Mouse (Mus musculus) hindbrain, embryonic 11.5 days (tissue): ENCODE measurements around the gene Arhgap17. TPM values are rescaled to one million over a fixed set of nuclear protein-coding genes. Genes with fewer than 3 reads are reported as not detected.

Experiments
- ATAC-seq: fragments of 200-750 bp; cut with Nextera tagmentation; 2 replicates; pipeline ENCODE4 v1.8.0; 2017; ENCODE audit warnings: mild to moderate bottlenecking, moderate TSS enrichment, moderate library complexity; ENCODE audit not compliant: low FRiP score
- DNase-seq: peaks from one replicate; pipeline ENCODE4 v3.0.0-alpha.2; 2015; ENCODE audit warnings: low spot score
- H3K27ac ChIP-seq: fragments of 300-500 bp; sonication (generic); 2 replicates; pipeline ENCODE4 v1.5.1; 2014; ENCODE audit warnings: mild to moderate bottlenecking, low read depth, low read length
- H3K27me3 ChIP-seq: fragments of 300-500 bp; sonication (generic); 2 replicates; pipeline ENCODE4 v1.6.1; 2014; ENCODE audit warnings: mild to moderate bottlenecking, low read length, moderate library complexity, mixed read lengths; ENCODE audit not compliant: control insufficient read depth, insufficient read depth
- H3K36me3 ChIP-seq: fragments of 300-500 bp; sonication (generic); 2 replicates; pipeline ENCODE4 v1.6.1; 2014; ENCODE audit warnings: mild to moderate bottlenecking, low read length, moderate library complexity, mixed read lengths; ENCODE audit not compliant: control insufficient read depth, insufficient read depth
- H3K4me1 ChIP-seq: fragments of 300-500 bp; sonication (generic); replicated peaks from 2 replicates; pipeline ENCODE4 v1.6.1; 2014; ENCODE audit warnings: low read length, mixed read lengths; ENCODE audit not compliant: control insufficient read depth, insufficient read depth
- H3K4me2 ChIP-seq: fragments of 300-500 bp; sonication (generic); replicated peaks from 2 replicates; pipeline ENCODE4 v1.6.1; 2014; ENCODE audit warnings: mild to moderate bottlenecking, low read depth, low read length
- H3K4me3 ChIP-seq: fragments of 300-500 bp; sonication (generic); 2 replicates; pipeline ENCODE4 v1.5.1; 2014; ENCODE audit warnings: low read depth, low read length
- H3K9ac ChIP-seq: fragments of 300-500 bp; sonication (generic); 2 replicates; pipeline ENCODE4 v1.6.1; 2014; ENCODE audit warnings: low read depth, low read length
- H3K9me3 ChIP-seq: fragments of 300-500 bp; sonication (generic); 2 replicates; pipeline ENCODE4 v1.6.1; 2016; ENCODE audit warnings: low read length; ENCODE audit not compliant: control insufficient read depth
- WGBS: fragments of 180-500 bp; shearing (Covaris S2); extraction: QIAGEN DNeasy Blood & Tissue Kit; methylation state at CpG from one replicate; pipeline ENCODE4 v1.1.7; 2014; 5-methylcytosine and 5-hydroxymethylcytosine counted together
- polyA plus RNA-seq: library from polyadenylated mRNA; unstranded; fragments of >200 nt; fragmentation: Nextera tagmentation; extraction: Ambion mirVana; gene quantifications from 2 replicates; pipeline ENCODE4 v1.2.1, GENCODE M21; 2014

Gene Arhgap17
- polyA plus RNA-seq, 1 experiment from 2014 or later, result 23.6 TPM

GRCm38 (mm10) chr7:123291942-123292341 is 77.8 kb downstream of the Arhgap17 start:
- H3K9ac ChIP-seq, result no peak overlapping the region
- no peaks in the 10 kb centered on the region for H3K27me3 ChIP-seq
- no peak overlapping the region for H3K27ac ChIP-seq
- no peak overlapping the region for H3K4me2 ChIP-seq
- DNase-seq, result no peak
- H3K9me3 ChIP-seq, result no peaks in the 10 kb centered on the region
- H3K4me1 ChIP-seq, result no peaks in the 10 kb centered on the region
- no peaks in the 10 kb centered on the region for H3K36me3 ChIP-seq
- no peak overlapping the region for H3K4me3 ChIP-seq
- WGBS, result 89% methylated on average over 8 of the region's 8 CpGs
- no peak for ATAC-seq

- H3K36me3 ChIP-seq, result peaks cover 4% of the 10 kb centered on the region; the same call in 1 of the 2 replicates
Measured at GRCm38 (mm10) chr7:123289176-123289575, 80.5 kb downstream of the Arhgap17 start.

GRCm38 (mm10) chr7:123287903-123288302 is 81.8 kb downstream of the Arhgap17 start:
- H3K27ac ChIP-seq, result no peak overlapping the region
- no peak overlapping the region for H3K4me3 ChIP-seq
- WGBS, result 85% methylated on average over 3 of the region's 3 CpGs
- H3K4me1 ChIP-seq, result no peaks in the 10 kb centered on the region
- peaks cover 4% of the 10 kb centered on the region; the same call in 1 of the 2 replicates for H3K36me3 ChIP-seq
- no peaks in the 10 kb centered on the region for H3K27me3 ChIP-seq
- no peak overlapping the region for H3K9ac ChIP-seq
- no peak for ATAC-seq
- H3K9me3 ChIP-seq, result no peaks in the 10 kb centered on the region
- no peak overlapping the region for H3K4me2 ChIP-seq
- no peak for DNase-seq

More at GRCm38 (mm10) chr7:123289176-123289575, 80.5 kb downstream of the Arhgap17 start:
- Histone ChIP-seq H3K4me1 (no peaks in the 10 kb centered on the region), H3K27ac (no peak overlapping the region), H3K27me3 (no peaks in the 10 kb centered on the region), H3K9ac (no peak overlapping the region), H3K4me2 (no peak overlapping the region), H3K9me3 (no peaks in the 10 kb centered on the region), H3K4me3 (no peak overlapping the region)
- DNase-seq (no peak), ATAC-seq (no peak)
- WGBS, result 71% methylated on average over 4 of the region's 4 CpGs

- H3K4me1 ChIP-seq, result no peaks in the 10 kb centered on the region
- H3K4me3 ChIP-seq, result no peak overlapping the region
- H3K4me2 ChIP-seq, result no peak overlapping the region
- DNase-seq (no peak), ATAC-seq (no peak)
- H3K9me3 ChIP-seq, result no peaks in the 10 kb centered on the region
- WGBS, result 96% methylated on average over 5 of the region's 5 CpGs
- H3K27ac ChIP-seq, result no peak overlapping the region
- no peaks in the 10 kb centered on the region for H3K27me3 ChIP-seq
- H3K36me3 ChIP-seq, result peaks cover 4% of the 10 kb centered on the region; the same call in 1 of the 2 replicates
- no peak overlapping the region for H3K9ac ChIP-seq
Measured at GRCm38 (mm10) chr7:123285896-123286295, 83.8 kb downstream of the Arhgap17 start.

- H3K4me1 ChIP-seq, result no peaks in the 10 kb centered on the region
- 91% methylated on average over 4 of the region's 4 CpGs for WGBS
- no peak for DNase-seq
- H3K4me3 ChIP-seq, result no peak overlapping the region
- no peak overlapping the region for H3K27ac ChIP-seq
- ATAC-seq, result no peak
- no peaks in the 10 kb centered on the region for H3K9me3 ChIP-seq
- peaks cover 4% of the 10 kb centered on the region; the same call in 1 of the 2 replicates for H3K36me3 ChIP-seq
- H3K9ac ChIP-seq, result no peak overlapping the region
- H3K4me2 ChIP-seq, result no peak overlapping the region
- H3K27me3 ChIP-seq, result no peaks in the 10 kb centered on the region
Measured at GRCm38 (mm10) chr7:123283826-123284225, 85.9 kb downstream of the Arhgap17 start.

- WGBS, result 95% methylated on average over 4 of the region's 4 CpGs
- Histone ChIP-seq H3K9ac (no peak overlapping the region), H3K4me3 (no peak overlapping the region), H3K27ac (no peak overlapping the region), H3K4me1 (no peaks in the 10 kb centered on the region), H3K4me2 (no peak overlapping the region), H3K27me3 (no peaks in the 10 kb centered on the region), H3K9me3 (no peaks in the 10 kb centered on the region), H3K36me3 (no peaks in the 10 kb centered on the region)
- ATAC-seq (no peak), DNase-seq (no peak)
Measured at GRCm38 (mm10) chr7:123279797-123280196, 89.9 kb downstream of the Arhgap17 start.

- H3K27ac ChIP-seq, result no peak overlapping the region
- H3K4me3 ChIP-seq, result no peak overlapping the region
- H3K36me3 ChIP-seq, result no peaks in the 10 kb centered on the region
- WGBS, result 90% methylated on average over 4 of the region's 4 CpGs
- H3K9me3 ChIP-seq, result no peaks in the 10 kb centered on the region
- no peaks in the 10 kb centered on the region for H3K27me3 ChIP-seq
- H3K4me2 ChIP-seq, result no peak overlapping the region
- H3K4me1 ChIP-seq, result no peaks in the 10 kb centered on the region
- no peak for DNase-seq
- H3K9ac ChIP-seq, result no peak overlapping the region
- no peak for ATAC-seq
Measured at GRCm38 (mm10) chr7:123276568-123276967, 93.1 kb downstream of the Arhgap17 start.

- no peak for ATAC-seq
- H3K4me2 ChIP-seq, result no peak overlapping the region
Measured at GRCm38 (mm10) chr7:123273056-123273455, 96.7 kb downstream of the Arhgap17 start.

GRCm38 (mm10) chr7:123258103-123258502 is 111.6 kb downstream of the Arhgap17 start:
- DNase-seq (no peak), ATAC-seq (no peak)
- H3K4me3 ChIP-seq, result no peak overlapping the region
- H3K27me3 ChIP-seq, result no peaks in the 10 kb centered on the region
- no peaks in the 10 kb centered on the region for H3K36me3 ChIP-seq
- no peaks in the 10 kb centered on the region for H3K4me1 ChIP-seq
- H3K27ac ChIP-seq, result no peak overlapping the region
- WGBS, result 91% methylated on average over 8 of the region's 8 CpGs
- no peaks in the 10 kb centered on the region for H3K9me3 ChIP-seq
- H3K9ac ChIP-seq, result no peak overlapping the region
- no peak overlapping the region for H3K4me2 ChIP-seq

More at GRCm38 (mm10) chr7:123273056-123273455, 96.7 kb downstream of the Arhgap17 start:
- 75% methylated on average over 11 of the region's 11 CpGs for WGBS
- H3K27me3 ChIP-seq, result no peaks in the 10 kb centered on the region
- H3K9me3 ChIP-seq, result no peaks in the 10 kb centered on the region
- H3K4me3 ChIP-seq, result no peak overlapping the region
- no peaks in the 10 kb centered on the region for H3K36me3 ChIP-seq
- H3K9ac ChIP-seq, result no peak overlapping the region
- no peaks in the 10 kb centered on the region for H3K4me1 ChIP-seq
- H3K27ac ChIP-seq, result no peak overlapping the region
- DNase-seq, result no peak
